Comparison of ENCODE assay signal across 17 mouse cellular contexts in the genomic region with DNA sequence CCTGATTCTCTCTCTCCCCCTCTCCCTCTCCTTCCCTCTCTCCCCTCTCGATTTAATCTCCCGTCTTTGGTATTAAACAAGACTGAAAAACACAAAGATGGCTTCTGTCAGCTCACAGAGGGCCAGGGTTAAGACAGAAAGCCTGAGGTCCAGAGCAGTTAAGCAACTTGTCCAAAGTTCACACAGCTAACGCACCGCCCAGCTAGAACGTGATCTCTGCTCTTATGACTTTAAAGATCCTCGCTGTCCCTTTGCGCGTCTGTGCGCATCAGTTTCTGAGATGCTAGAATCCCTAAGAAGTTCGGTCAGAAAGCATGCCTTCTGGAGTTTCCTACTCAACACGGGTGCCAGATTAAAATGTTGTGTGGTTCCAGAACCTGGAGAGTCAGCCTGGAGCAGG. TPM values are rescaled to one million over a fixed set of nuclear protein-coding genes. Genes with fewer than 3 reads are reported as not detected.
DNase-seq lines count a peak whose midpoint lies in the region; ATAC-seq and TF ChIP-seq lines count a peak whose summit lies in the region.
"Had no signal": no experiment of that assay in that cellular context is flagged by ENCODE, and none has a peak within 500 bp of the region (broad histone marks: within the 10 kb centered on the region; RNA-seq: fewer than 3 reads in every experiment).

No protein-coding gene starts in this region.

- TF ChIP-seq CTCF in kidney, adult 2 months (conservative IDR thresholded peaks at IDR 0.05; ENCODE audit: insufficient read depth, insufficient read length, low read depth, low read length) = no peak
- no peak for TF ChIP-seq CTCF in liver, adult 2 months (IDR thresholded peaks at IDR 0.05; ENCODE audit: low read depth, low read length)

- no peak overlapping the region for H3K4me2 ChIP-seq in forebrain, embryonic 11.5 days (ENCODE audit: low read depth, low read length, severe bottlenecking)
- no peak overlapping the region for H3K4me2 ChIP-seq in forebrain, embryonic 13.5 days
- no peak overlapping the region for H3K4me2 ChIP-seq in kidney, embryonic 16.5 days (replicated peaks; ENCODE audit: low read depth, low read length)
- H3K4me2 ChIP-seq in liver, embryonic 12.5 days = no peak overlapping the region
- no peak overlapping the region for H3K4me2 ChIP-seq in hindbrain, embryonic 16.5 days (ENCODE audit: low read length)
- H3K4me2 ChIP-seq: heart, embryonic 13.5 days; hindbrain, embryonic 15.5 days had no signal

- no peak for ATAC-seq in forebrain, embryonic 11.5 days (replicated peaks; ENCODE audit: low FRiP score)
- no peak for ATAC-seq in forebrain, embryonic 13.5 days
- no peak for ATAC-seq in kidney, embryonic 16.5 days (ENCODE audit: low FRiP score, low TSS enrichment)
- ATAC-seq in liver, embryonic 12.5 days = no peak
- ATAC-seq in hindbrain, embryonic 16.5 days = no peak
- ATAC-seq: activated CD4-positive, CD25-positive, alpha-beta regulatory T cell, adult 4 months; Patski had no signal

- no peaks in the 10 kb centered on the region for H3K9me3 ChIP-seq in forebrain, embryonic 11.5 days (ENCODE audit: control insufficient read depth, low read length)
- H3K9me3 ChIP-seq in forebrain, embryonic 13.5 days (replicated peaks) = no peaks in the 10 kb centered on the region
- no peaks in the 10 kb centered on the region for H3K9me3 ChIP-seq in kidney, embryonic 16.5 days (ENCODE audit: low read length)
- no peaks in the 10 kb centered on the region for H3K9me3 ChIP-seq in liver, embryonic 12.5 days (replicated peaks)
- H3K9me3 ChIP-seq in hindbrain, embryonic 16.5 days (ENCODE audit: control insufficient read depth, low read length) = no peaks in the 10 kb centered on the region
- H3K9me3 ChIP-seq: embryonic facial prominence, embryonic 10.5 days; heart, embryonic 13.5 days; hindbrain, embryonic 15.5 days had no signal

- no peaks in the 10 kb centered on the region for H3K36me3 ChIP-seq in forebrain, embryonic 11.5 days (ENCODE audit: control insufficient read depth, insufficient read depth, low read length)
- H3K36me3 ChIP-seq in forebrain, embryonic 13.5 days (ENCODE audit: poor library complexity, severe bottlenecking) = peaks cover 59% of the 10 kb centered on the region
- no peaks in the 10 kb centered on the region for H3K36me3 ChIP-seq in kidney, adult 2 months (ENCODE audit: control insufficient read depth, insufficient read depth, low read length)
- H3K36me3 ChIP-seq in kidney, embryonic 16.5 days (ENCODE audit: insufficient read depth, low read length) = no peaks in the 10 kb centered on the region
- no peaks in the 10 kb centered on the region for H3K36me3 ChIP-seq in liver, adult 2 months (ENCODE audit: control insufficient read depth, insufficient read depth, low read length)
- H3K36me3 ChIP-seq in liver, embryonic 12.5 days = no peaks in the 10 kb centered on the region
- H3K36me3 ChIP-seq in hindbrain, embryonic 16.5 days (ENCODE audit: control insufficient read depth, insufficient read depth, low read length) = peaks cover 26% of the 10 kb centered on the region
- H3K36me3 ChIP-seq: embryonic facial prominence, embryonic 10.5 days; heart, embryonic 13.5 days had no signal

- DNase-seq in forebrain, embryonic 11.5 days (ENCODE audit: low spot score) = peak; percentile 22
- peak; percentile 52 for DNase-seq in kidney, adult 2 months
- peak; percentile 91 for DNase-seq in liver, adult 2 months (ENCODE audit: extremely low read depth, low read depth, low spot score)
- peak; percentile 44 to 52 for DNase-seq in kidney, postnatal 36 days
- DNase-seq: adrenal gland, postnatal 14 days; gastrocnemius, postnatal 36 days; heart, postnatal 36 days had no signal

- H3K27me3 ChIP-seq in forebrain, embryonic 11.5 days (ENCODE audit: control insufficient read depth, insufficient read depth, low read length) = no peaks in the 10 kb centered on the region
- H3K27me3 ChIP-seq in forebrain, embryonic 13.5 days = no peaks in the 10 kb centered on the region; the same call in 1 of the 2 replicates
- H3K27me3 ChIP-seq in kidney, adult 2 months (replicated peaks; ENCODE audit: control insufficient read depth, insufficient read depth, low read length) = no peaks in the 10 kb centered on the region
- H3K27me3 ChIP-seq in kidney, embryonic 16.5 days (ENCODE audit: insufficient read depth, low read length) = no peaks in the 10 kb centered on the region
- no peaks in the 10 kb centered on the region for H3K27me3 ChIP-seq in liver, adult 2 months (ENCODE audit: control insufficient read depth, insufficient read depth, low read length)
- H3K27me3 ChIP-seq in liver, embryonic 12.5 days (replicated peaks) = peaks cover 8% of the 10 kb centered on the region; the same call in 1 of the 2 replicates
- H3K27me3 ChIP-seq in hindbrain, embryonic 16.5 days (replicated peaks; ENCODE audit: control insufficient read depth, insufficient read depth, low read length) = no peaks in the 10 kb centered on the region
- H3K27me3 ChIP-seq: hindbrain, embryonic 15.5 days had no signal

- H3K4me1 ChIP-seq in forebrain, embryonic 11.5 days (replicated peaks; ENCODE audit: control insufficient read depth, insufficient read depth, low read length) = no peaks in the 10 kb centered on the region
- no peaks in the 10 kb centered on the region for H3K4me1 ChIP-seq in forebrain, embryonic 13.5 days
- H3K4me1 ChIP-seq in kidney, adult 2 months (ENCODE audit: control insufficient read depth, insufficient read depth, low read length) = 0 out of 2 replicates have a peak, but pooled peaks cover 2% of the 10 kb centered on the region
- H3K4me1 ChIP-seq in kidney, embryonic 16.5 days (ENCODE audit: insufficient read depth, low read length) = no peaks in the 10 kb centered on the region
- H3K4me1 ChIP-seq in liver, adult 2 months (ENCODE audit: control insufficient read depth, insufficient read depth, low read length) = peaks cover 7% of the 10 kb centered on the region
- H3K4me1 ChIP-seq in liver, embryonic 12.5 days = peaks cover 9% of the 10 kb centered on the region; the same call in 1 of the 2 replicates
- H3K4me1 ChIP-seq in hindbrain, embryonic 16.5 days (ENCODE audit: control insufficient read depth, insufficient read depth, low read depth, low read length) = no peaks in the 10 kb centered on the region
- H3K4me1 ChIP-seq: heart, embryonic 13.5 days had no signal

- H3K4me3 ChIP-seq in forebrain, embryonic 11.5 days (ENCODE audit: low read depth, low read length) = no peak overlapping the region
- no peak overlapping the region for H3K4me3 ChIP-seq in forebrain, embryonic 13.5 days
- H3K4me3 ChIP-seq in kidney, adult 2 months (ENCODE audit: insufficient read depth, low read depth, low read length) = no peak overlapping the region
- no peak overlapping the region for H3K4me3 ChIP-seq in kidney, embryonic 16.5 days (ENCODE audit: low read length)
- no peak overlapping the region for H3K4me3 ChIP-seq in liver, adult 2 months (ENCODE audit: insufficient read depth, low read depth, low read length)
- H3K4me3 ChIP-seq in liver, embryonic 12.5 days = no peak overlapping the region
- H3K4me3 ChIP-seq in hindbrain, embryonic 16.5 days (ENCODE audit: low read length) = no peak overlapping the region
- H3K4me3 ChIP-seq: embryonic facial prominence, embryonic 10.5 days; heart, embryonic 13.5 days; hindbrain, embryonic 15.5 days had no signal

- no peak overlapping the region for H3K9ac ChIP-seq in forebrain, embryonic 11.5 days (ENCODE audit: low read length)
- no peak overlapping the region for H3K9ac ChIP-seq in forebrain, embryonic 13.5 days
- H3K9ac ChIP-seq in kidney, embryonic 16.5 days (replicated peaks; ENCODE audit: low read length) = no peak overlapping the region
- no peak overlapping the region for H3K9ac ChIP-seq in liver, adult 2 months (ENCODE audit: low read depth, low read length)
- H3K9ac ChIP-seq in liver, embryonic 12.5 days = no peak overlapping the region
- no peak overlapping the region for H3K9ac ChIP-seq in hindbrain, embryonic 16.5 days (ENCODE audit: low read depth, low read length)
- H3K9ac ChIP-seq: heart, embryonic 13.5 days; hindbrain, embryonic 15.5 days had no signal

- TF ChIP-seq POLR2A in kidney, adult 2 months (IDR thresholded peaks at IDR 0.05; ENCODE audit: low read depth, low read length) = no peak
- TF ChIP-seq POLR2A in liver, adult 2 months (IDR thresholded peaks at IDR 0.05; ENCODE audit: extremely low read depth, insufficient read depth, low read length) = no peak

- no peaks in the 10 kb centered on the region for H3K79me2 ChIP-seq in liver, adult 2 months (ENCODE audit: control insufficient read depth, insufficient read depth, low read length)

- WGBS in forebrain, embryonic 11.5 days = 86% methylated on average over 11 of the region's 11 CpGs
- WGBS in forebrain, embryonic 13.5 days = 86% methylated on average over 11 of the region's 11 CpGs
- 71% methylated on average over 11 of the region's 11 CpGs for WGBS in kidney, adult 2 months
- WGBS in kidney, embryonic 16.5 days = 88% methylated on average over 11 of the region's 11 CpGs
- 31% methylated on average over 11 of the region's 11 CpGs for WGBS in liver, adult 2 months
- 74% methylated on average over 11 of the region's 11 CpGs for WGBS in liver, embryonic 12.5 days (ENCODE audit: insufficient replicate concordance)
- WGBS in hindbrain, embryonic 16.5 days = 92% methylated on average over 11 of the region's 11 CpGs

- H3K27ac ChIP-seq in forebrain, embryonic 11.5 days (ENCODE audit: low read depth, low read length) = no peak overlapping the region
- H3K27ac ChIP-seq in forebrain, embryonic 13.5 days = no peak overlapping the region
- H3K27ac ChIP-seq in kidney, adult 2 months (ENCODE audit: insufficient read depth, low read depth, low read length) = no peak overlapping the region
- H3K27ac ChIP-seq in kidney, embryonic 16.5 days (ENCODE audit: low read length) = no peak overlapping the region
- H3K27ac ChIP-seq in liver, adult 2 months (replicated peaks; ENCODE audit: insufficient read depth, low read depth, low read length) = peak overlapping the region; percentile 9
- H3K27ac ChIP-seq in liver, embryonic 12.5 days = no peak overlapping the region
- no peak overlapping the region for H3K27ac ChIP-seq in hindbrain, embryonic 16.5 days (ENCODE audit: low read depth, low read length)
- H3K27ac ChIP-seq: embryonic facial prominence, embryonic 10.5 days; heart, embryonic 13.5 days; hindbrain, embryonic 15.5 days had no signal

RNA-seq across cellular contexts. Expression of a gene that starts 13.7 kb away (rescaled TPM):
- 1.1 and 1.3 TPM in 2 replicates for polyA plus RNA-seq in forebrain, embryonic 11.5 days (2014; fragmentation: Nextera tagmentation; extraction: Ambion mirVana)
- 0.92 and 1.4 TPM in 2 replicates for polyA plus RNA-seq in forebrain, embryonic 13.5 days (2015; fragmentation: Nextera tagmentation; extraction: Ambion mirVana)
- 1.8 and 2.0 TPM in 2 replicates for polyA plus RNA-seq in kidney, adult 2 months (2012; rRNA removed)
- 1.6 and 1.7 TPM in 2 replicates for polyA plus RNA-seq in kidney, embryonic 16.5 days (2015; fragmentation: Nextera tagmentation; extraction: Ambion mirVana)
- 1.4 and 1.8 TPM in 2 replicates for total RNA-seq in liver, adult 2 months (2014; rRNA removed)
- polyA plus RNA-seq in liver, adult 2 months (2012; rRNA removed) = 1.0 and 1.5 TPM in 2 replicates
- 1.5 and 1.7 TPM in 2 replicates for polyA plus RNA-seq in liver, embryonic 12.5 days (2016; fragmentation: Nextera tagmentation; extraction: Ambion mirVana)
- 0.56 and 0.95 TPM in 2 replicates for polyA plus RNA-seq in hindbrain, embryonic 16.5 days (2015; fragmentation: Nextera tagmentation; extraction: Ambion mirVana)

RNA-seq across cellular contexts. Expression of a gene that starts 23.3 kb away (rescaled TPM):
- 15.3 and 16.9 TPM in 2 replicates for polyA plus RNA-seq in forebrain, embryonic 11.5 days (2014; fragmentation: Nextera tagmentation; extraction: Ambion mirVana)
- 53.6 and 68.9 TPM in 2 replicates for polyA plus RNA-seq in forebrain, embryonic 13.5 days (2015; fragmentation: Nextera tagmentation; extraction: Ambion mirVana)
- 0.03 and 0.11 TPM in 2 replicates for polyA plus RNA-seq in kidney, adult 2 months (2012; rRNA removed)
- polyA plus RNA-seq in kidney, embryonic 16.5 days (2015; fragmentation: Nextera tagmentation; extraction: Ambion mirVana) = 0.25 and 0.58 TPM in 2 replicates
- under 0.01 and 0.07 TPM in 2 replicates for total RNA-seq in liver, adult 2 months (2014; rRNA removed)
- 0.11 and 0.48 TPM in 2 replicates for polyA plus RNA-seq in liver, adult 2 months (2012; rRNA removed)
- polyA plus RNA-seq in liver, embryonic 12.5 days (2016; fragmentation: Nextera tagmentation; extraction: Ambion mirVana) = 0.02 and 0.19 TPM in 2 replicates
- 24.3 and 31.0 TPM in 2 replicates for polyA plus RNA-seq in hindbrain, embryonic 16.5 days (2015; fragmentation: Nextera tagmentation; extraction: Ambion mirVana)
- total RNA-seq: adrenal gland, adult 18-20 months; gastrocnemius, postnatal 36 days had no signal
- polyA plus RNA-seq: activated CD4-positive, CD25-positive, alpha-beta regulatory T cell, adult 4 months had no signal

RNA-seq across cellular contexts. Expression of a gene that starts 42.6 kb away (rescaled TPM):
- polyA plus RNA-seq in forebrain, embryonic 11.5 days (2014; fragmentation: Nextera tagmentation; extraction: Ambion mirVana) = 62.0 and 67.3 TPM in 2 replicates
- polyA plus RNA-seq in forebrain, embryonic 13.5 days (2015; fragmentation: Nextera tagmentation; extraction: Ambion mirVana) = 53.8 and 55.6 TPM in 2 replicates
- 16.0 and 21.3 TPM in 2 replicates for polyA plus RNA-seq in kidney, adult 2 months (2012; rRNA removed)
- polyA plus RNA-seq in kidney, embryonic 16.5 days (2015; fragmentation: Nextera tagmentation; extraction: Ambion mirVana) = 46.6 and 50.1 TPM in 2 replicates
- total RNA-seq in liver, adult 2 months (2014; rRNA removed) = 21.4 and 21.7 TPM in 2 replicates
- 10.2 and 10.5 TPM in 2 replicates for polyA plus RNA-seq in liver, adult 2 months (2012; rRNA removed)
- 33.5 and 35.3 TPM in 2 replicates for polyA plus RNA-seq in liver, embryonic 12.5 days (2016; fragmentation: Nextera tagmentation; extraction: Ambion mirVana)
- polyA plus RNA-seq in hindbrain, embryonic 16.5 days (2015; fragmentation: Nextera tagmentation; extraction: Ambion mirVana) = 36.4 and 45.2 TPM in 2 replicates

Comparison
In these comparisons a context has a peak if more than half of its experiments do, and no peak if none do; other contexts are left out.
1. DNase-seq: peak in every context shown above with its lines; median percentile 91 in liver, adult 2 months; 52 in kidney, adult 2 months; 48 in kidney, postnatal 36 days; 22 in forebrain, embryonic 11.5 days.
2. RNA of a gene that starts 23.3 kb away (polyA plus RNA-seq): 53.6 to 68.9 TPM in forebrain, embryonic 13.5 days, 24.3 to 31.0 TPM in hindbrain, embryonic 16.5 days and 15.3 to 16.9 TPM in forebrain, embryonic 11.5 days; 0.11 to 0.48 TPM in liver, adult 2 months, 0.25 to 0.58 TPM in kidney, embryonic 16.5 days, 0.03 to 0.11 TPM in kidney, adult 2 months and 0.02 to 0.19 TPM in liver, embryonic 12.5 days; every median in the first group is over 10 times any median in the second.